Mouse (Mus musculus) liver, embryonic 16.5 days (tissue): Measurements from ENCODE around the gene Nutf2-ps1. TPM values are rescaled to one million over a fixed set of nuclear protein-coding genes. Genes with fewer than 3 reads are reported as not detected.

Source experiments
- ATAC-seq: fragments of 200-750 bp; cut with Nextera tagmentation; 2 replicates; pipeline ENCODE4 v1.8.0; 2017; ENCODE audit warnings: low read depth, mild to moderate bottlenecking, moderate number of reproducible peaks, moderate library complexity
- H3K27ac ChIP-seq: fragments of 300-500 bp; sonication (generic); 2 replicates; pipeline ENCODE4 v1.5.1; 2014; ENCODE audit warnings: mild to moderate bottlenecking, low read length
- H3K27me3 ChIP-seq: fragments of 300-500 bp; sonication (generic); 2 replicates; pipeline ENCODE4 v1.6.1; 2014; ENCODE audit warnings: low read depth, low read length, mixed read lengths; ENCODE audit not compliant: control insufficient read depth, insufficient read depth
- H3K36me3 ChIP-seq: fragments of 300-500 bp; sonication (generic); 2 replicates; pipeline ENCODE4 v1.6.1; 2014; ENCODE audit warnings: mild to moderate bottlenecking; ENCODE audit not compliant: control insufficient read depth, insufficient read depth
- H3K4me1 ChIP-seq: fragments of 300-500 bp; sonication (generic); 2 replicates; pipeline ENCODE4 v1.6.1; 2014; ENCODE audit warnings: low read depth, low read length, mixed read lengths; ENCODE audit not compliant: control insufficient read depth
- H3K4me2 ChIP-seq: fragments of 300-500 bp; sonication (generic); 2 replicates; pipeline ENCODE4 v1.6.1; 2014; ENCODE audit warnings: low read depth, low read length, mixed read lengths
- H3K4me3 ChIP-seq: fragments of 300-500 bp; sonication (generic); 2 replicates; pipeline ENCODE4 v1.5.1; 2014; ENCODE audit warnings: low read depth, mild to moderate bottlenecking, low read length
- H3K9ac ChIP-seq: fragments of 300-500 bp; sonication (generic); 2 replicates; pipeline ENCODE4 v1.6.1; 2014; ENCODE audit warnings: low read depth, low read length
- H3K9me3 ChIP-seq: fragments of 300-500 bp; sonication (generic); replicated peaks from 2 replicates; pipeline ENCODE4 v1.6.1; 2016; ENCODE audit warnings: low read length; ENCODE audit not compliant: control insufficient read depth
- WGBS: fragments of 180-500 bp; shearing (Covaris S2); extraction: QIAGEN DNeasy Blood & Tissue Kit; methylation state at CpG from one replicate; pipeline ENCODE4 v1.1.7; 2014; ENCODE audit not compliant: insufficient replicate concordance; 5-methylcytosine and 5-hydroxymethylcytosine counted together
- polyA plus RNA-seq: library from polyadenylated mRNA; unstranded; fragments of >200 nt; fragmentation: Nextera tagmentation; extraction: Ambion mirVana; gene quantifications from 2 replicates; pipeline ENCODE4 v1.2.1, GENCODE M21; 2015

The Nutf2-ps1 gene
- polyA plus RNA-seq, 1 experiment from 2014 or later, result 130 TPM

DNA sequence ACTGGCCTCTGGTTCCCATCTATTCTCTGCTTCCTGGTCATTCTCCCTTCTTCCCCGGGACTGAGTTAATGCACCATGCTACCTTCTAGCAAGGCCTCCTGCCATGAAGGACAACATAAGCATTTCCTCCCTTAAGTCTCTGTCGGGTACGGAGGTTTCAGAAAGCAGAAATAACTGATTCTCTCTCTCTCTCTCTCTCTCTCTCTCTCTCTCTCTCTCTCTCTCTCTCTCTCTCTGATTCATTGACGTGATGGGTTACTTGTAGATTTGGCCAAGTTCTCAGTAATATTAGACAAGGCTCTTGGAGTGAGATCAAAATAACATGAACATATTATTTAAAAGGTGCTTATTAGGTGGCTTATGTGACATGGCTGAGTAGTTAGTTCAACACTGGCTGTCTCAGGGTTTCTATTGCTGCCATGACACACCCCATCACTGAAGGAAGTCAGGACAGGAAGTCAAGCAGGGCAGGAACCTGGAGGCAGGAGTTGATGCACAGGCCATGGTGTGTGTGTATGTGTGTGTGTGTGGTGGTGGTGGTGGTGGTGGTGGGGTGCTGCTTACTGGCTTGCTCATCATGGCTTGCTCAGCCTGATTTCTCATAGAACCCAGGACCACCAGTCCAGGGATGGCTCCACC, 43.8 kb downstream of the Nutf2-ps1 start:
- Histone ChIP-seq H3K27ac (no peak overlapping the region), H3K4me2 (no peak overlapping the region), H3K27me3 (no peaks in the 10 kb centered on the region), H3K4me3 (no peak overlapping the region), H3K36me3 (no peaks in the 10 kb centered on the region), H3K9me3 (no peaks in the 10 kb centered on the region), H3K4me1 (no peaks in the 10 kb centered on the region; the same call in 1 of the 2 replicates), H3K9ac (no peak overlapping the region)
- 35% methylated on average over 4 of the region's 4 CpGs for WGBS
- no peak for ATAC-seq

DNA sequence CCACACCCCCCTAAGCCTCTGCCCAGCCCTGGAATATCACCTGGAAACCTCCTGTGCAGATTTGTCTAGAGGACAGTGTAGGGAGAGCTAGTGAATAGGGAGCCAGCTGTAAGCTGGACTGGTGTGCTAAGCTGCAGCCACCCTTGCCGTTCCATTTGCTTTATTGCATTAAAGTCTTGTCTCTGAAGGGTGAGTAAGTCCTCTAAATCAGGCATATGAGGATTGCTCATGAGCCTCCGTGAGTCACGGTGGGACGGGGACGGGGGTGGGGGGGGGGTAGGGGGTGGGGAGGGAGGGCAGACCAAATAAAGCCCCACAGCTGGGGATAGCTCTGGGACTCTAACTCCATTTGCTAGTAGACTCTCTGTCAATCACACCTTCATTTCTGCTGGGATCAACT, 45.3 kb downstream of the Nutf2-ps1 start:
- Histone ChIP-seq H3K9ac (no peak overlapping the region), H3K9me3 (no peaks in the 10 kb centered on the region), H3K36me3 (no peaks in the 10 kb centered on the region), H3K4me3 (no peak overlapping the region), H3K27me3 (no peaks in the 10 kb centered on the region), H3K27ac (no peak overlapping the region), H3K4me2 (no peak overlapping the region), H3K4me1 (no peaks in the 10 kb centered on the region; the same call in 1 of the 2 replicates)
- WGBS, result 64% methylated on average over 5 of the region's 5 CpGs
- no peak for ATAC-seq

GRCm38 (mm10) chr19:53539296-53539695, 49.6 kb downstream of the Nutf2-ps1 start:
- WGBS, result 61% methylated on average over 3 of the region's 3 CpGs
- Histone ChIP-seq H3K27me3 (no peaks in the 10 kb centered on the region), H3K4me2 (no peak overlapping the region), H3K36me3 (no peaks in the 10 kb centered on the region), H3K9ac (no peak overlapping the region), H3K27ac (no peak overlapping the region), H3K4me1 (no peaks in the 10 kb centered on the region), H3K4me3 (no peak overlapping the region), H3K9me3 (no peaks in the 10 kb centered on the region)
- no peak for ATAC-seq

- no peak overlapping the region for H3K27ac ChIP-seq
- no peaks in the 10 kb centered on the region for H3K4me1 ChIP-seq
- 48% methylated on average over 5 of the region's 5 CpGs for WGBS
- no peaks in the 10 kb centered on the region for H3K36me3 ChIP-seq
- H3K27me3 ChIP-seq, result no peaks in the 10 kb centered on the region
- H3K4me3 ChIP-seq, result no peak overlapping the region
- H3K4me2 ChIP-seq, result no peak overlapping the region
- H3K9ac ChIP-seq, result no peak overlapping the region
- ATAC-seq, result no peak
- no peaks in the 10 kb centered on the region for H3K9me3 ChIP-seq
Measured at GRCm38 (mm10) chr19:53538796-53539195, 50.1 kb downstream of the Nutf2-ps1 start.

Other genes starting within 250 kb of the Nutf2-ps1 start
- gene Gm10197, start 217.3 kb downstream of the Nutf2-ps1 start, polyA plus RNA-seq, result not detected in 2 replicates
- gene Smndc1, start 198.5 kb downstream of the Nutf2-ps1 start, polyA plus RNA-seq, result 14.5 and 14.9 TPM in 2 replicates
- 1.9 and 2.3 TPM in 2 replicates for gene Dusp5, start 60.0 kb downstream of the Nutf2-ps1 start, polyA plus RNA-seq
- 27.4 and 30.2 TPM in 2 replicates for gene Smc3, start 11.3 kb upstream of the Nutf2-ps1 start, polyA plus RNA-seq
- 0.13 and 0.25 TPM in 2 replicates for gene Rbm20, start 88.2 kb upstream of the Nutf2-ps1 start, polyA plus RNA-seq